Mouse (Mus musculus): ENCODE results near the gene Rbm12. TPM values are rescaled to one million over a fixed set of nuclear protein-coding genes. Genes with fewer than 3 reads are reported as not detected.
A peak's percentile ranks its signal among the peaks of the same experiment; 100 is the strongest.

Rbm12 gene
- total and polyA plus RNA-seq, 3 experiments = 9.6 to 36.5 (median 20.7) TPM

GRCm38 (mm10) chr2:156110627-156111357 is 986 bp downstream of the Rbm12 start:
- 0 out of 2 replicates have a peak overlapping the region, but pooled peaks have one; percentile 8 for H3K27ac ChIP-seq (ENCODE audit: insufficient read depth, low read depth)
- H3K4me1 ChIP-seq (ENCODE audit: control insufficient read depth in 1 of 2, insufficient read depth in 2 of 2) = peaks cover 2 to 34% of the 10 kb centered on the region in 2 experiments; a peak in 1 of 4 replicates
- in situ Hi-C loops (cut with MboI; ENCODE audit: low pct_ligation_motif_present, low pct_unique_long_range_greater_than_20kb, low sequenced_read_pairs) = no loop called here
- H3K9me3 ChIP-seq (replicated peaks; ENCODE audit: low read length) = peaks cover 2% of the 10 kb centered on the region
- DNase-seq (ENCODE audit: extremely low read depth) = peak; percentile 39
- H3K27me3 ChIP-seq (replicated peaks) = no peaks in the 10 kb centered on the region
- peak overlapping the region; percentile 37 for H3K4me2 ChIP-seq (ENCODE audit: insufficient read depth, low read depth, poor library complexity, severe bottlenecking)
- TF ChIP-seq EP300 (IDR thresholded peaks at IDR 0.05; ENCODE audit: low read length) (peak; percentile 22; the same call in 1 of the 2 replicates), JUN (IDR thresholded peaks at IDR 0.05; ENCODE audit: insufficient read depth, low read depth, low read length) (no peak)
- dilution Hi-C loops (cut with MboI; ENCODE audit: extremely low pct_ligation_motif_present, extremely low pct_unique_long_range_greater_than_20kb, low sequenced_read_pairs) = no loop called here
- peaks cover 55% of the 10 kb centered on the region for H3K79me2 ChIP-seq (replicated peaks; ENCODE audit: control insufficient read depth, extremely low read depth, insufficient read depth, poor library complexity, severe bottlenecking)
- peak overlapping the region; percentile 59 for H3K9ac ChIP-seq (ENCODE audit: insufficient read depth, low read depth)
- peak overlapping the region; percentile 75 to 94 (median 93) for H3K4me3 ChIP-seq (replicated peaks in 1 of 3; ENCODE audit: low read depth in 2 of 3, low read length in 2 of 3, poor library complexity in 1 of 3)
- H3K36me3 ChIP-seq (replicated peaks in 1 of 2; ENCODE audit: control insufficient read depth in 1 of 2, insufficient read depth in 1 of 2, low read length in 1 of 2) = peaks cover 4 to 16% of the 10 kb centered on the region in 2 experiments

GRCm38 (mm10) chr2:156091926-156092325 is 19.9 kb downstream of the Rbm12 start:
- Histone ChIP-seq H3K4me2 (ENCODE audit: insufficient read depth, low read depth, poor library complexity, severe bottlenecking) (no peak overlapping the region), H3K4me3 (replicated peaks in 1 of 3; ENCODE audit: low read depth in 2 of 3, low read length in 2 of 3, poor library complexity in 1 of 3) (no peak overlapping the region), H3K9ac (ENCODE audit: insufficient read depth, low read depth) (no peak overlapping the region), H3K27me3 (replicated peaks) (no peaks in the 10 kb centered on the region), H3K27ac (ENCODE audit: insufficient read depth, low read depth) (no peak overlapping the region), H3K9me3 (replicated peaks; ENCODE audit: low read length) (no peaks in the 10 kb centered on the region), H3K36me3 (replicated peaks in 1 of 2; ENCODE audit: control insufficient read depth in 1 of 2, insufficient read depth in 1 of 2, low read length in 1 of 2) (peaks cover 20 to 67% of the 10 kb centered on the region in 2 experiments), H3K79me2 (replicated peaks; ENCODE audit: control insufficient read depth, extremely low read depth, insufficient read depth, poor library complexity, severe bottlenecking) (peaks cover 3% of the 10 kb centered on the region; the same call in 1 of the 2 replicates), H3K4me1 (ENCODE audit: control insufficient read depth in 1 of 2, insufficient read depth in 2 of 2) (peaks cover 4 to 8% of the 10 kb centered on the region in 2 experiments; a peak in 2 of 4 replicates)
- DNase-seq (ENCODE audit: extremely low read depth) = no peak
- in situ Hi-C loops (cut with MboI; ENCODE audit: low pct_ligation_motif_present, low pct_unique_long_range_greater_than_20kb, low sequenced_read_pairs) = no loop called here
- dilution Hi-C loops (cut with MboI; ENCODE audit: extremely low pct_ligation_motif_present, extremely low pct_unique_long_range_greater_than_20kb, low sequenced_read_pairs) = no loop called here
- peak; percentile 46; the same call in 1 of the 2 replicates for TF ChIP-seq POLR2AphosphoS2 (IDR thresholded peaks at IDR 0.05; ENCODE audit: low read depth, low read length)
- TF ChIP-seq MAX (IDR thresholded peaks at IDR 0.05; ENCODE audit: low read length) = no peak

GRCm38 (mm10) chr2:156089799-156090198 is 22.0 kb downstream of the Rbm12 start:
- dilution Hi-C loops (cut with MboI; ENCODE audit: extremely low pct_ligation_motif_present, extremely low pct_unique_long_range_greater_than_20kb, low sequenced_read_pairs) (no loop called here), in situ Hi-C loops (cut with MboI; ENCODE audit: low pct_ligation_motif_present, low pct_unique_long_range_greater_than_20kb, low sequenced_read_pairs) (no loop called here)
- H3K27ac ChIP-seq (ENCODE audit: insufficient read depth, low read depth) = no peak overlapping the region
- no peak for TF ChIP-seq POLR2A (IDR thresholded peaks at IDR 0.05; ENCODE audit: low read depth, low read length)
- TF ChIP-seq RCOR1 (conservative IDR thresholded peaks at IDR 0.05; ENCODE audit: low read depth, low read length) = no peak
- TF ChIP-seq USF1 (IDR thresholded peaks at IDR 0.05; ENCODE audit: low read depth, low read length) = no peak
- TF ChIP-seq JUN (IDR thresholded peaks at IDR 0.05; ENCODE audit: insufficient read depth, low read depth, low read length) = 0 out of 2 replicates have a peak, but pooled peaks have one; percentile 18
- TF ChIP-seq JUND (conservative IDR thresholded peaks at IDR 0.05; ENCODE audit: low read depth, low read length) = peak; percentile 35; the same call in 1 of the 2 replicates
- no peak for TF ChIP-seq TCF12 (IDR thresholded peaks at IDR 0.05; ENCODE audit: low read depth, low read length)
- no peak for TF ChIP-seq CHD2 (IDR thresholded peaks at IDR 0.05; ENCODE audit: low read length)
- no peak overlapping the region for H3K4me2 ChIP-seq (ENCODE audit: insufficient read depth, low read depth, poor library complexity, severe bottlenecking)
- no peak for DNase-seq (ENCODE audit: extremely low read depth)
- H3K9me3 ChIP-seq (replicated peaks; ENCODE audit: low read length) = no peaks in the 10 kb centered on the region
- H3K36me3 ChIP-seq (replicated peaks in 1 of 2; ENCODE audit: control insufficient read depth in 1 of 2, insufficient read depth in 1 of 2, low read length in 1 of 2) = peaks cover 6 to 48% of the 10 kb centered on the region in 2 experiments
- H3K4me1 ChIP-seq (ENCODE audit: control insufficient read depth in 1 of 2, insufficient read depth in 2 of 2) = peaks cover 4 to 8% of the 10 kb centered on the region in 2 experiments; a peak in 2 of 4 replicates
- H3K4me3 ChIP-seq (replicated peaks in 1 of 3; ENCODE audit: low read depth in 2 of 3, low read length in 2 of 3, poor library complexity in 1 of 3) = no peak overlapping the region
- H3K27me3 ChIP-seq (replicated peaks) = no peaks in the 10 kb centered on the region
- no peak overlapping the region for H3K9ac ChIP-seq (ENCODE audit: insufficient read depth, low read depth)
- peaks cover 1% of the 10 kb centered on the region; the same call in 1 of the 2 replicates for H3K79me2 ChIP-seq (replicated peaks; ENCODE audit: control insufficient read depth, extremely low read depth, insufficient read depth, poor library complexity, severe bottlenecking)

Measured in CH12.LX (cell line).